Mouse (Mus musculus): Measurements from ENCODE around the gene Nrde2. TPM values are rescaled to one million over a fixed set of nuclear protein-coding genes. Genes with fewer than 3 reads are reported as not detected.

The Nrde2 gene
- total RNA-seq, 2 experiments from 2014 or later, result 10.4 to 11.5 TPM

DNA sequence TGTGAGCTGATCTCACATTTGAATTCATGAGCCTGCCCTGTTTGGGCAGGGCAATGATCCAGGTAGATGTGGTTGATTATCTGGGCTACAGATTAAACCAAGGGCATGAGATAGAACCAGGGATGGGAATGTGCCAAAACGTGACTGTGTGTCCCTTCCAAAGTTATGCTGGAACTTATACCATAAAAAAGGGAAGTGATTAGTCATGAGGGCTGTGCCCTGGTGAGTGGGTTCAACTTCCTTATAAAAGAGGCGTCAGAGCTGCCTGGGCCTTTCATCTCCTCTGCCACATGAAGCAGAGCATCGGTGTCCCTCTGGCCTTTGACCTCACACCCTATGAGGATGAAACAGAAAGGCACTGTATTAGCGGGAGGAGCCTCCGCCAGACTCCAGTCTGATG is 24.5 kb upstream of the Nrde2 start:
- DNase-seq, result no peak
- intact Hi-C loops (cut with DNase I), result no loop called here

DNA sequence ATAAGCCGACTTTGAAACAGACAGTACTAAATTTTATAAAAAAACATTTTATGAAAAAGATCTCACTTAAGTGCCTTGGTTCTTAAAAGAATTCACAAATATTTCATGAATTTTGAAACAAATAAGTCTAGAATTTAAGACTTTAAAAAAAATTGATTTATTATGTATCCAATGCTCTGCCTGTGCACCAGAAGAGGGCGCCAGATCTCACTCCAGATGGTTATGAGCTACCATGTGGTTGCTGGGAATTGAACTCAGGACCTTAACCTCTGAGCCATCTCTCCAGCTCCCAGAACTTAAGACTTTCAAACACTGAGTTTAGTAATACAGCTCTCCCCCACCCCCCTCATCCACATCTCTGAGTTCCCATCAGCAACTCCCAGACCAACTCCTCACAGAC is 23.2 kb upstream of the Nrde2 start:
- no peak for DNase-seq
- intact Hi-C loops (cut with DNase I), result no loop called here

DNA sequence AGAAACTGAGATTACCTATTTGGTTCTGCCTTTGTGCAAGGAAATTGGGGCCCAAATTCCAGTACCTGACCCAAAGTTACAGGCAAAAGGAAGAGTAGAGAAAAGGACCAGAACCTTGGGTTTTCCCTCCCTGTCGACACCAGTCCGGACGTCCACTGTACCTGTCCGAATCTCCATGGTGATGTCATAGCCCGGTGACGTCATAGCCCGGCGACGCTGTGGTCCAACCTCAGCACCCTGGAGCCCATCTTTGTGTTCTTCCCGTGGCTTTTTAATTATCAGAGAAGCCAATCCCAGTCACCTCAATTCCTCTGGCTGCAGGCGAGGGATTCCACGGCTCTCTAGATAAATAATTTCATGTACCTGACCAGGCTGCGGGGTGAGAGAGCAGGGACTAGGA is 21.3 kb upstream of the Nrde2 start:
- intact Hi-C loops (cut with DNase I), result no loop called here

DNA sequence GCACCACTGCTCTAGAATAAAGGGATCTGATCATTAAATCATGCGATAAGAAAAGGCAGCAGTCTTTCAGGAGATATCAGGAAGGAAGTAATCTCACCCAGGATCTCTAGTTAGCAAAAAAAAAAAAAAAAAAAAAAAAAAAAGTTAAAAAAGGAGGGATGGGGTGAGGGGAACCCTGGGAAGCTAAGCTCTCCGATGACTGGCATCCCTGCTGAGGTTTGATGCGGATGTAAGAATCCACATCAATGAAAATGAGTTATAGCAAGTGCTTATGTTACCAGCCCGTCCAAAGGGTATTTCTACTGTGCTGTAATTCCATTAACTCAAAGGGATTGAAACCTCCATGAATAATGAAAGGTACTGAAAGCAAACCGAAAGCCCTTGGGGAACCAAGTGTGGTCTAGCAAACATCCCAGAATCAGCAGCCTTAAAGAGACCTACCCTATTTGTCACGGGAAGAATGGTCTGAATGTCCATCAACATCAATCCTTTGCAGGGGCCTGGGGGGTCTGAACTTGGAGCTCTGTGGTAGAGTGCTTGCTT is 19.5 kb upstream of the Nrde2 start:
- DNase-seq, result no peak
- intact Hi-C loops (cut with DNase I), result loop anchor here (10.0 kb wide), 1 partner anchor 666 kb away; no protein-coding TSS in a partner anchor

More for the DNA sequence above, 21.3 kb upstream of the Nrde2 start:
- DNase-seq, result no peak

DNA sequence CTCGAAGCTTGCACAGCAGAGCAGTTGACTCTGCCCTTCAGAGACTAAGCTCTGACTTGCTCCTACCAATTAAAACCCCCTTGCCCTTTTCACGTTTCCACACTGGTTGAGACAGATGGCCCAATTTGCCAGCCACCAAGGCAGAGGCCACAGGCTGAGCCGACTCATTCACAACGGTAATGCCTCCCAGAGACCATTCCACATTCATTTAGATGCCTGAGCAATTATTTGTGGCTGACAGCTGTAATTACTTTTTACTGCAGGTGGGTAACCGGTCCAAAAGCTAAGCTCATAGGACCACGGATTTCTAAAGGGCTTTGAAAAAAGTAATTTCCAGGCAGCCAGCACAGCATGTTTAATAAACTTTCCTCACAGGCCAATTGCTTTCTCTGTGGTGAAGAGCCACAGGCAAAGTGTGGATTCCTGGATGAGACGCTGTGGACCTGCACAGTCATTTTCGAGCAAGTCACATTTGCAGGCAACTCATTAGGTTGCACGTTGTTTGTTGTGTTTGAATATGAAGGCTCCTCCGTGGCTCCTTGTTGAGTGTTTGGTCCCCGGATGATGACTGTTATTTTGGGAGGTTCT is 17.1 kb upstream of the Nrde2 start:
- DNase-seq, result no peak
- intact Hi-C loops (cut with DNase I), result loop anchor here (10.0 kb wide), 1 partner anchor 668 kb away; no protein-coding TSS in a partner anchor

DNA sequence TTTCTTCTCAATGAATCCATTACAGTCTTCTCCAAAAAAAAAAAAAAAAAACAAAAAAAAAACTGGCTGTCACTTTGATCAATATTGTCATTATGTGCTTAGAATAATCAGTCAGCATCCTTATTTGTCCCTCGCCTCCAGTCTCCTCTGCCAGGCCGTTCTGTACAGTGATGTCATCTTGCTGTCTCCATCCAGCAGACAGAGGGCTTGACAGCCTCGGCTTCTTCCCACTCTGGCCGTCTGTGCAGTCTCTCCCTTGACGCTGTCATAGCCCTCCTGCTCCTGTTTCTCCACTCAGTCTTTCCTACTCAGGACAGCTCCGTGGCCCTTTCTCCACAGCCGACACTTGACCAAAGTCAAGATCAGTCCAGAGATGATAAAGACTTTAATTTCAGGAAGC is 13.0 kb upstream of the Nrde2 start:
- intact Hi-C loops (cut with DNase I), result loop anchor here (10.0 kb wide), 1 partner anchor 672 kb away; no protein-coding TSS in a partner anchor
- no peak for DNase-seq

DNA sequence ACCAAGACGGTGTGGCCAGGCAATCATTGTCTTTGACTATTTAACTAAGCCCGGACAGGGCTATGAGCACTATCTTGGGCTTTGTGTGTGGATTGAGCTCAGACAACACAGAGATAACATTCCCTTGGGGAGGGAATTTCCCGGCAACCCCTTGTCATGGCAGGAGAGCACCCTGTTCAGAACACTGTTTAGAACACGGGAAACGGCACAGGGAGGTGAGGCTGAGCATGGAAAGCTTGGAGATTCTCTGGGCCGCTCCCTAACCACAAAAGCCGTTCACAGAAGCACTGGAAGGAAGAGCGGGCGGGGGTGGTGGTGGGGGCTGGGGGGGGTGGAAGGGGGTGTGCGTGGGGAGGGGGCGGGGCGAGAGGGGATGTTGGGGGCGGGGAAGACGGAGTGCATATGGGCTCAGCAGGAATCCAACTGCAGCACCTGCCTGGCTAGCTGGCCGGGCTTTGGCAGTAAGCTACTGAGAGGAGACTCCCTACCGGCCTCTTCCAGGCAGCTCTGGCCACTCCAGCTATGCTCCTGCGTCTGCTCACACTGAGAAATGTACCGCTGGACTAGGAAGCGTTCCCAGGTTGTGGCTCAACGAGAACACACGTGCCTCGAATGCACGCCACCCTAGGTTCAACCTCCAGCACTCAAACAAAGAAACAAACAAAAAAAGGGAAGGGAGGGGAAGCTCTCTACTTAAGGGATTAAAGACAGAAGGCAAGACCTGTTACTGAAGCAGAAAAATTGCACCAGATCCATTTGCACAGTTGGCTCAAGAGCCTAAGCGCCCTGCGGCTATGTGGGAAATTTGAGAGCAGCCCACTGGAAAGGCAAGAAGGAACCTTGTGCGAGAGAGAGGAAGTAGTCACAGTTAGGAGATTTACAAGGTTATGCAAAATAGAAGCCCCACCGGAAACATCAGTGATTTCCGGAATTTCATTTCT is 8.7 kb upstream of the Nrde2 start:
- peak; percentile 30 to 38 for DNase-seq
- intact Hi-C loops (cut with DNase I), result loop anchor here (2.0 kb wide), 1 partner anchor 19 kb away; no protein-coding TSS in a partner anchor

DNA sequence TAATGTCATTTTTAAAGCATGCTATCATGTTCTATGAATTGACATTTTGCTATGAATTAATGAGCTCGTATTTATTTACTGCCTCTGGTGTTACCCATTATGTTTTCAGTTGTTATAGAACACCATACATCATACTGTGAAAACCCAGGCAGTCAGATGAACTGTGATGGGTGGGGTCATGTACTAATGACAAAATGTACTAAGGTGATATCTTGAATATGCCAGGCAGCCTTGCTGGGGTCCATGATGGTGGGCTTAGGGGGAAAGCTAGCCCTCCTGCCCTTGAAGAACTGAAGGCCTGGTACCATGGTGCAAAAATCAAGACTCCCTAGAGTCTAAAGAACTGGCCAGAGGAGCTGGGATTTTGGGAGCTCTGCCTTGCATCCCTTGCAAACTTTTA is 8.0 kb upstream of the Nrde2 start:
- DNase-seq, result no peak
- intact Hi-C loops (cut with DNase I), result loop anchor here (2.0 kb wide), 1 partner anchor 19 kb away; no protein-coding TSS in a partner anchor

DNA sequence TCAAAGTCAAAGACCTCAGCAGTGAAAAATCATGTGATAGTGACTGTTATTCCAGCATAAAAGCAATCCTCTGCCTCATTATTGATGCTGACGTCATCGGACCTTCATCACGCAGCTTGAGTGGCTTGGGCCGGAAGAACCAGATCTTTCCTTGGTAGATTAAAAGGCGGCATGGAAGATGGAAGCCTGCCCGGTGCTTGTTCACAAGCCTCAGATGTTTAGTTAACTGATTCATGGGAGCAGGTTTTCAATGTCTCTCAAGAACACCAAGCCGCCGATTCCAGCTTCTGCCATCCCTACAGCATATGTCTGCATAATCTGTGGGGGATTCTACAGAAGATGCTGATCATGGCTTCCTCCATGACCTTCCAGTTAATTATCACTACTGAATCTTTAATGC is 7.5 kb upstream of the Nrde2 start:
- DNase-seq, result no peak
- intact Hi-C loops (cut with DNase I), result loop anchor here (2.0 kb wide), 1 partner anchor 20 kb away; no protein-coding TSS in a partner anchor

DNA sequence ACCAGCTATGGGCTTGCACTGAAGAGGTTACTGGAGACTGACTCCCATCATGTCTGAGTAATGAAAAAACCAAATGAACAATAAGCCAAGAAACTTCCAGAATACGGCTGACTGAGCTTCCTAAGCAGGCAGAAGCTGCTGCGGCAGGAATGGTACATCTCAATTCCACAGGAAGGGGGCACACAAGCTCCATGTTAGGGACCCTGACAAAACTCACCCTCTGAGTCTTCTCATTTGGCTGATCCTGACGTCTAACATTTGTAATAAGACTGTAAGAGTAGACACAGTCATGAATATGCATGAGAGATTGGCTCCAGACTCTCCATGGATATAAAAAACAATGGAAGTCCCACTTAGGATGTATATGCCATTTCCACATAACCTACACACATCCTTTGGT is 6.7 kb upstream of the Nrde2 start:
- intact Hi-C loops (cut with DNase I), result loop anchor here (2.0 kb wide), 1 partner anchor 21 kb away; no protein-coding TSS in a partner anchor
- DNase-seq, result peak; percentile 19 to 30

DNA sequence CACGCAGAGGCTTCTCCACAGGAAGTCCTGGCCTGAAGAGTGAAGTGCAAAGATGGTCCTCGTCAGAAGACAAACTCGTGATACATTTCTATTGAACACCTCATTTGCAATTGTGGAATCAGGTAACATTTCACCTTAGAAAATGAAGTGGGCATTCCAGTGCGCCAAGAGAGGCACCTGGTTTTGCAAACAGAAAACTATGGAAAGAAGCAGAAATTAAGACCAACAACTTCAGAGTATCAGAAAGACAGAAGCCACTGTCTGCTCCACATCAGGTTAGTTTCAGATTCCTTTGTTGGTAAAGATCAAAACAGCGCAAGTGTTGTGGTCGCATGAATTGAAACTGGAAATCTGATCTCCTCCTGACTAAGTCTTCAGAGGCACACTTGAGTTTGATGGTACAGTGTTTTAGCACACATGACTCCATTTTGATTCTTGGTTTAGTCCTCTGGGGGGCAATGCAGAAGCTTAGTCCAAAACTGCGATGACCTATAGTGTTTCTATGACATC is 5.6 kb upstream of the Nrde2 start:
- DNase-seq, result no peak
- intact Hi-C loops (cut with DNase I), result no loop called here

DNA sequence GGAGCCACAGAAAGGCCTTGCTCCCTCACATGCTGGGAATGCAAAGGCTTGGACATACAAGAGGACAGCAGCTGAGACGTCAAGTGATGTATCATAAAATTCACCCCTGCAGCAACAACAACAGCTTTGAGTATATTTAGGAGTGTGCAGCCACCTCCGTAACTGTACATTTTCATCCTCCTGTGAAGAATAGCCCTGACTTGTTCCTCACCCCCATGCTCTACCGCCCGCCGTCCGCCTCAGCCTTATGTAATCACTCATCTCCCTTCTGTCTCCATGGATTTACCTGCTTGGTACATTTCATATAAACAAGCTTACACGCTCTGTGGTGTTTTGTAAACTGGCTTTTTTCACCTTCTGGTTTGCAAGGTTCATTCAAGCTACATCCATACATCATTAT is 7.0 kb downstream of the Nrde2 start:
- intact Hi-C loops (cut with DNase I), result loop anchor here (10.0 kb wide), 2 partner anchors 572 to 772 kb away; partner anchors contain the start of gene Rps6ka5
- no peak for DNase-seq

DNA sequence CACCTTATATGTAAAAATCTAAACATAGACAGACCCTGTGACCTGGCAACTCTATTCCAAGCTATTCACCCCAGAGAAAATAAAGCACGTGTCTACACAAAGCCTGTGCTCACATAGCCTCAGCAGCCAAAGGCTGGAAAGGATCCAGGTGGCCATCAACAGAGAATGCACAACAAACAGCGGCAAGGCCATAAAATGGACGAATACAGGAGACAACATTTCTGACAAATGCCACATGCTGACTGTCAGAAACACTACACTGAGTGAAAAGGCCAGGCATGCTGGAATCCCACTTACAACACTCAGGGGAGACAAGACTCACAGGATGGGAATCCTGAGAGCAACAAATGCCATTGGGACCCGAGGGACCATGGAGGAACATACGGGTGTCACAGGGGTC is 15.2 kb downstream of the Nrde2 start:
- intact Hi-C loops (cut with DNase I), result no loop called here
- no peak for DNase-seq

DNA sequence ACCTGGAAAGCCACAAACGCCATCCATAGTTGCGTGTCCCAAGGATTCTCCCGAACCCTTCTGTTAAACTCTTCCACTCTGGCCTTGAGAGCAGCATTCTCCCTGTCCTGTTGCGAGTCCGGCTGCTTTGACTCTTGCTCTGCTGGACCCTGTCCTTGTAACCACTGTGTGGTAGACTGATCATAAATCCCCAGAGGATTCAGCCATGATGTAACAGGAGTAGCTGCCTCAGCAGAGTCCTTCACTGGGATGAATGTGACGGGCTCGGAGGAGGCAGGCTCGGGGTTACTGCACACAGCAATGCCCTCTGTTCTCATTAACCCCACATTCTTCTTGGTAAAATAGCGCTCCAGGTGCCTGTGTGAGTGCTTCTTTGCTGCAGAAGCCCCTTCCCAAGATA is 15.7 kb downstream of the Nrde2 start:
- intact Hi-C loops (cut with DNase I), result no loop called here
- no peak for DNase-seq

DNA sequence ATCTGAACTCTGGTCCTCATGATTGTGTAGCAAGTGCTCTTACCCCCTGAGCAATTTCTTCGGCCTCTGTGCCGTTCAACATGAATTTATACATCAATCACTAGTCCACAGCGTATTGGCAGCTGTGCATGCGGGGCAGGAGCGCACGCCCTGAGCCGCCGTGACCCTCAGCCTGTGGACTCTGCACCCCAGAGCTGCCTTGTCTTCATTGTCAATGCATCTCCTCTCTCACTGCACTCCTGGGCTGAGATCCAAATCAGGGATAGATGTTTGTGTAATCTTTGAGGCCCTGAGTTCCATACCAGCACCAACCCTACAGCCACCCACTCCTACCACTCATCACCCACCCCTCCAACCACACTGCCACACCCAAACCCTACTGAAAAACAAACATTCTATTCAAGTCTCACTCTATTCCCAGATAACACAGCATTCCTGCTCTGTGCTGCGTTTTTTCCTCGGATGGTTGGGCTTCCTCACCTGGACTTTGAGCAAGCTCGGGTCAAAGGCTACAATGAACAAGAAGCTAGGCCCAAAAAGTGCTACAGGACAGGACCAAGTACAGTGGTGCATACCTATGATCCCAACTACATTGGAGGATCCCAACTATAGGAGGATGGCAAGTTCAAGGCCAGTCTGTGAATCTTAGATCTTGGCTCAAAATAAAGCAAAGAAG is 16.5 kb downstream of the Nrde2 start:
- DNase-seq, result no peak
- intact Hi-C loops (cut with DNase I), result no loop called here

DNA sequence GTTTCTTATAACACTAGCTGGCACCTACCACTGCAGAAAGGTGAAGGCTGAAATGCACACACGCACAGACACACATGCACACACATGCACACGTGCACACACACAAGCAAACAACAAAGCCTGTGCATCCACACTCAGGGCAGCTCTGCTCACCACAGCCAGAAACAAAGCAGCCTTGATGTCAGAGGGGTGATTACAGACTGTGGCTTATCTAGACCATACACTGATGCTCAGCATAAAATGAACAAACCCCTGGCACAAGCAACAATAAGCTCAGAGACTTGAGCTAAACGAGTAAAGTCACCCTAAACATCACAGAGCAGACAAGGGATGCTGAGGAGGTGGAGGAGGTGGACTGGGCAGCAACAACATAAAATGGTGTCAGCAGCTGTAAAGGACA is 24.3 kb downstream of the Nrde2 start:
- DNase-seq, result no peak

DNA sequence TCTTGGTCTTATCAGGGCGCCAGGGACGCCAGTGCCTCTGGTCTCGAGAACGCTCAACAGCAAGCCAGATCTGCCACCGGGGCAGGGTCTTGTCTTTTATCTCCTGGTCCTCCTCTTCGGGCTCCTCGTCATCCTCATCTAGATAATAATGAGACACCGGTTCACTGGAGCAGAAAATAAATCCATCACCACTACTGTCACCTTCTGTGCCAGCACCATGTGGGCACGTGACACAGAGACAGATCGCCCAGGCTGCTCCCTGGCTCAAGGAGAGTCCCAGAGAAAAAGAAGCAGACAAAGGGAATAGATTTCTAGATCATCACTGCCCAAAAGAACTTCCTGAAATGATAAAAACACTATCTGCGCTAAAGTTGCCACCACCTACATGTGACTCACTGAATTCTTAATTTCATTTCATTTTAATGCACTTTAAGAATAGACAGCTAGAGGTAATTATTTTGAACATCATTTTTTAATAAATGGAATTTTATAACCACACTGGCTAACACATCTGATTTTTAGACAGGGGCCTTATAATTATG is 25.0 kb downstream of the Nrde2 start:
- no peak for DNase-seq
- intact Hi-C loops (cut with DNase I), result no loop called here

More for the DNA sequence above, 24.3 kb downstream of the Nrde2 start:
- intact Hi-C loops (cut with DNase I), result no loop called here

DNA sequence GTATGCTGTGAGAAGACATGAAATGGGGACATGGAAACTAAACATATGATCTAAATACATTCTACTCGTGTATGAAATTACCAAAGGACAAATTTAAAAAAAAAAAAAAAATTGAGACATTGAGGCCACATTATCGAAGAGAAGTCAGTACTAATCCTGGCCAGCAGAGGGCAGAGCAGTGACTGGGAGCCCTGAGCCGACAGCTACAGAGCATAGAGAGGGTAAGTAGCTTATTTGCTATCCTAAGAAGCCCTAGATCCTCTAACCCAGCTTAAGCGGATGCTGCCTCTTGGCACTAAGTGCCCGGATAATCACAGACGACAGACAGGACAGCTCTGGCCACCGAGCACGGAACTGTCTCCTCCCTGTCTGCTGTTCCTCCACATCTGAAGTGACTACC is 27.8 kb downstream of the Nrde2 start:
- peak; percentile 67 to 77 for DNase-seq
- intact Hi-C loops (cut with DNase I), result loop anchor here (2.0 kb wide), 1 partner anchor 207 kb away; no protein-coding TSS in a partner anchor

DNA sequence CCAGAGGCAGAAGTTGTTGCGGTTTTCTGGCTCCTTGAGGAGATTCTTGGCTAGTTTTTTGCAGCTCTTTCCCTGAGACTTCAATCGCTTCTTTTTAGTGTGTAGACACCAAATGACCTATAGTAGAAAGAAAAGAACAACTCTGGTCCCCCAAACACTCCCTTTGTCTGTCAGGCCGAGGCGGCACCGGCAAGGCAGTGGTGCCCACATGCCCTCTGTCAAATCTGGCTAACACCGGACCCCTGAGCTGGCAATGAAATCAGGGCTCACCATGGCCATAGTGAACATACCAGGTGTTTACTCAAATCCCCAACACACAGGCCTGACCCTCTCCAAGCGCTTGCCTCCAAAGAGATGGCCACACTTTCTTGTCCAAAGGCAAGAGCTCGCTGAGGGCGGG is 28.3 kb downstream of the Nrde2 start:
- intact Hi-C loops (cut with DNase I), result loop anchor here (2.0 kb wide), 1 partner anchor 208 kb away; no protein-coding TSS in a partner anchor
- DNase-seq, result no peak

DNA sequence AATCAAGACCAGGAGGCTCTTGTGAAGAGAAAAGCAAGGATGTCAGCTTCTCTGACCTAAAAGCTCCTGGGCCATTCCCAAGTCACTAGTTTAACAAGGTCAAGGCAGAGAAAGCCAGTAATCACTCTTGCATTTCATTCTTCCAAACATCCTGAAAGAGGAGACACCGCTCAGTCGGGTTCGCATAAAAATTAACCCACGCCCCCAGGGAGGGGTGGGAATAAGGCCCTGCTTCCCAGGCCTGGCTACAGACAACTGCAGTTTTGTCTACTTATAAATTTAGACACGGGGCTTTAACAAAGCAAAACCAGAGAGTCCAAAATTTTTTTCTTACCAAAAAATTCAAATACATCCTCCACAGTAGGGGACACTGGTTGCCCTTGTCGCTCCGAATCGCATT is 30.5 kb downstream of the Nrde2 start:
- intact Hi-C loops (cut with DNase I), result no loop called here
- no peak for DNase-seq
